Mouse (Mus musculus) urinary bladder, postnatal 14 days (tissue): ENCODE measurements around the gene Snrnp27.

Source experiments
- DNase-seq: peaks from one replicate; pipeline ENCODE4 v3.0.0; 2021; ENCODE audit warnings: low spot score

The Snrnp27 gene

GRCm38 (mm10) chr6:86683872-86684654 is at the start of gene Snrnp27:
Snrnp27 (minus strand) TSS chr6:86684522.
- peak; percentile 89 for DNase-seq

GRCm38 (mm10) chr6:86733183-86733876 is 49.0 kb upstream of the Snrnp27 start, which contains the start of gene Gmcl1:
Gmcl1 (minus strand) TSS chr6:86733383.
- DNase-seq: peak; percentile 95

GRCm38 (mm10) chr6:86732276-86733173 is 48.2 kb upstream of the Snrnp27 start:
- DNase-seq: peak; percentile 24

- no peak for DNase-seq
These were observed 44.4 kb upstream of the Snrnp27 start for GRCm38 (mm10) chr6:86728711-86729110.

GRCm38 (mm10) chr6:86721977-86722376 is 37.7 kb upstream of the Snrnp27 start:
- DNase-seq: no peak

GRCm38 (mm10) chr6:86708072-86708774 is 23.9 kb upstream of the Snrnp27 start:
- no peak for DNase-seq

- no peak for DNase-seq
These were observed 18.3 kb upstream of the Snrnp27 start for GRCm38 (mm10) chr6:86702577-86702976.

GRCm38 (mm10) chr6:86697903-86698302 is 13.6 kb upstream of the Snrnp27 start:
- no peak for DNase-seq

GRCm38 (mm10) chr6:86696213-86696612 is 11.9 kb upstream of the Snrnp27 start:
- DNase-seq: no peak

GRCm38 (mm10) chr6:86694465-86694864 is 10.1 kb upstream of the Snrnp27 start:
- DNase-seq: peak; percentile 52

- no peak for DNase-seq
These were observed 5.3 kb upstream of the Snrnp27 start for GRCm38 (mm10) chr6:86689671-86690070.

- no peak for DNase-seq
These were observed 2.6 kb upstream of the Snrnp27 start for GRCm38 (mm10) chr6:86686971-86687370.

GRCm38 (mm10) chr6:86684655-86685011 is 311 bp upstream of the Snrnp27 start:
- no peak for DNase-seq

- no peak for DNase-seq
These were observed 3.0 kb downstream of the Snrnp27 start for GRCm38 (mm10) chr6:86681289-86681688.

- DNase-seq: no peak
These were observed 6.0 kb downstream of the Snrnp27 start for GRCm38 (mm10) chr6:86678341-86678740.

GRCm38 (mm10) chr6:86670873-86671272 is 13.4 kb downstream of the Snrnp27 start:
- peak; percentile 49 for DNase-seq

GRCm38 (mm10) chr6:86669240-86669727 is 15.0 kb downstream of the Snrnp27 start:
- peak; percentile 100 for DNase-seq

- peak; percentile 14 for DNase-seq
These were observed 15.6 kb downstream of the Snrnp27 start, which contains the start of gene Mxd1 for GRCm38 (mm10) chr6:86668580-86669239. Mxd1 (minus strand) TSS chr6:86669161.

GRCm38 (mm10) chr6:86667061-86667460 is 17.3 kb downstream of the Snrnp27 start:
- DNase-seq: no peak

- DNase-seq: no peak
These were observed 18.6 kb downstream of the Snrnp27 start for GRCm38 (mm10) chr6:86665560-86666307.
